Mouse (Mus musculus): Measurements from ENCODE around the gene Cnih3. TPM values are rescaled to one million over a fixed set of nuclear protein-coding genes. Genes with fewer than 3 reads are reported as not detected.
A peak's percentile ranks its signal among the peaks of the same experiment; 100 is the strongest.

Cnih3 gene
- polyA plus RNA-seq, 1 experiment from 2014 or later, result 1.1 TPM

DNA sequence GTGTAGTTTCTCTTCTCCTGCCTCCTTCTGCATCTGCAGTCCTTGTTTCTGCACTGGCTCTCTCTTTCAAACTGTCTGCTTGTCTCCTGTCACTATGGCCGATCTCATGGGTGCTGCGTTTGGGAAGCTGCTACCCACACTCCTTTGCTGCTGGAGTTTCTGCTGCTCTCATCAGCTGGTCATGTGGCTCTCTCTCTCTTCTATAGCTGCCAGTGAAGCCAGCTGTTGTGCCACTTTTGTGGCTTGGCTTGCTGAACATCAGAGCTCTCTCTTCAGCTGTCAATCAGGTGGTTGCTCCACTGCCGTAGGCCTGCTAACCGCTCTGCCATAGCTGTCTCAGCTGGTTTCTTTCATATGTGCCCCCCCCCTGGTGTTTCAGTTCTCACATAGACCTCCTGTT, 17.0 kb upstream of the Cnih3 start:
- no peak for DNase-seq (ENCODE audit: low spot score)
- no peaks in the 10 kb centered on the region for H3K27me3 ChIP-seq (ENCODE audit: control insufficient read depth, insufficient read depth, low read length)
- WGBS, result 79% methylated on average over 4 of the region's 4 CpGs
- no peaks in the 10 kb centered on the region for H3K4me1 ChIP-seq (replicated peaks; ENCODE audit: control insufficient read depth, insufficient read depth, low read length)
- no peak overlapping the region for H3K4me2 ChIP-seq (replicated peaks; ENCODE audit: low read depth, low read length)
- H3K4me3 ChIP-seq (ENCODE audit: low read depth, low read length), result no peak overlapping the region
- H3K9ac ChIP-seq (ENCODE audit: low read depth, low read length), result no peak overlapping the region
- no peaks in the 10 kb centered on the region for H3K9me3 ChIP-seq (ENCODE audit: control insufficient read depth, low read length)
- no peak overlapping the region for H3K27ac ChIP-seq (ENCODE audit: low read depth, low read length)
- H3K36me3 ChIP-seq (ENCODE audit: control insufficient read depth, insufficient read depth, low read length), result no peaks in the 10 kb centered on the region
- ATAC-seq (ENCODE audit: low FRiP score), result no peak

- WGBS, result 91% methylated on average over 6 of the region's 6 CpGs
- H3K27me3 ChIP-seq (ENCODE audit: control insufficient read depth, insufficient read depth, low read length), result no peaks in the 10 kb centered on the region
- ATAC-seq (ENCODE audit: low FRiP score) (no peak), DNase-seq (ENCODE audit: low spot score) (no peak)
- no peak overlapping the region for H3K27ac ChIP-seq (ENCODE audit: low read depth, low read length)
- no peak overlapping the region for H3K9ac ChIP-seq (ENCODE audit: low read depth, low read length)
- no peak overlapping the region for H3K4me2 ChIP-seq (replicated peaks; ENCODE audit: low read depth, low read length)
- no peaks in the 10 kb centered on the region for H3K4me1 ChIP-seq (replicated peaks; ENCODE audit: control insufficient read depth, insufficient read depth, low read length)
- no peak overlapping the region for H3K4me3 ChIP-seq (ENCODE audit: low read depth, low read length)
- H3K9me3 ChIP-seq (ENCODE audit: control insufficient read depth, low read length), result no peaks in the 10 kb centered on the region
- no peaks in the 10 kb centered on the region for H3K36me3 ChIP-seq (ENCODE audit: control insufficient read depth, insufficient read depth, low read length)
These were observed 15.6 kb upstream of the Cnih3 start for GRCm38 (mm10) chr1:181336857-181337256.

GRCm38 (mm10) chr1:181339106-181339505, 13.3 kb upstream of the Cnih3 start:
- no peak for ATAC-seq (ENCODE audit: low FRiP score)

DNA sequence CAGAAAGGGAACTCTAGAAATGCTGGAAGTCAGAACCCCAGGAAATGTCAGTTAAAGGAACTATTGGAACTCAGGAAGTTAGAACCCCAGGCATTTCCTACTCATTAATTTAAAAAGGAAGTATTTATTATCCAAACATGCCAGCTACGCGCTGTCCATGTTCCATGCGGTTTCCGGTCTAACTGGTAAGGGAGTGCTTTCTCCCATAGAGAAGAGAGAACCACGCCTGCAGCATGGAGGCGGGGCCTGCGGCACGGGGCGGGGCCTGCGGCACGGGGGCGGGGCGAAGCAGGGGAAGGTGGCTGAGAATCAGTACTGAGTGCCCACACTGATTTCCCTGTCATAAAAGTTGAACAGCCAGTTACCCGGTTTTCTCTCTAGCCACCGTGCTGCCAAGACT, 6.9 kb upstream of the Cnih3 start:
- Histone ChIP-seq H3K27ac (ENCODE audit: low read depth, low read length) (no peak overlapping the region), H3K4me1 (replicated peaks; ENCODE audit: control insufficient read depth, insufficient read depth, low read length) (no peaks in the 10 kb centered on the region), H3K9me3 (ENCODE audit: control insufficient read depth, low read length) (no peaks in the 10 kb centered on the region), H3K4me3 (ENCODE audit: low read depth, low read length) (no peak overlapping the region), H3K27me3 (ENCODE audit: control insufficient read depth, insufficient read depth, low read length) (0 out of 2 replicates have a peak, but pooled peaks cover 2% of the 10 kb centered on the region), H3K4me2 (replicated peaks; ENCODE audit: low read depth, low read length) (no peak overlapping the region), H3K36me3 (ENCODE audit: control insufficient read depth, insufficient read depth, low read length) (no peaks in the 10 kb centered on the region), H3K9ac (ENCODE audit: low read depth, low read length) (no peak overlapping the region)
- 32% methylated on average over 15 of the region's 15 CpGs for WGBS
- DNase-seq (ENCODE audit: low spot score) (peak; percentile 12), ATAC-seq (ENCODE audit: low FRiP score) (no peak)

More at GRCm38 (mm10) chr1:181339106-181339505, 13.3 kb upstream of the Cnih3 start:
- 82% methylated on average over 6 of the region's 6 CpGs for WGBS
- Histone ChIP-seq H3K4me3 (ENCODE audit: low read depth, low read length) (no peak overlapping the region), H3K36me3 (ENCODE audit: control insufficient read depth, insufficient read depth, low read length) (no peaks in the 10 kb centered on the region), H3K4me2 (replicated peaks; ENCODE audit: low read depth, low read length) (no peak overlapping the region), H3K4me1 (replicated peaks; ENCODE audit: control insufficient read depth, insufficient read depth, low read length) (no peaks in the 10 kb centered on the region), H3K9ac (ENCODE audit: low read depth, low read length) (no peak overlapping the region), H3K9me3 (ENCODE audit: control insufficient read depth, low read length) (no peaks in the 10 kb centered on the region), H3K27me3 (ENCODE audit: control insufficient read depth, insufficient read depth, low read length) (no peaks in the 10 kb centered on the region), H3K27ac (ENCODE audit: low read depth, low read length) (no peak overlapping the region)
- DNase-seq (ENCODE audit: low spot score), result no peak

DNA sequence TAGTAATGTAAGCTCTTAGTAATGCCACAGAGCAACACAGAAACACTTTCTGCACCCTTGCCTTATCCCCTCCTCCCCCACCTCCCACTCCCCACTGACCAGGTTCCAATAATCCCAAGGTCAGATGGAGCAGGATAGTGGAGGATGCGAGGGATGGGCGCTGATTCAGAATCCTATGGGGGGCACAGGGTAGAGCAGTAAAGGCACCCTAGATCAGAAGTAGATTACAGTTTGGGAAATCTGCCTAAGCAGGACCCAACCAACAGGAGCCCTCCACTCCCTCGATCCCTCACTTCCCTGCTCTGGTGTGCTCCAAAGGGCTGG, 423 bp upstream of the Cnih3 start:
- WGBS, result 8% methylated on average over 3 of the region's 3 CpGs
- H3K4me1 ChIP-seq (replicated peaks; ENCODE audit: control insufficient read depth, insufficient read depth, low read length), result peaks cover 7% of the 10 kb centered on the region
- peak overlapping the region; percentile 59; the same call in 1 of the 2 replicates for H3K9ac ChIP-seq (ENCODE audit: low read depth, low read length)
- H3K36me3 ChIP-seq (ENCODE audit: control insufficient read depth, insufficient read depth, low read length), result no peaks in the 10 kb centered on the region
- H3K4me3 ChIP-seq (ENCODE audit: low read depth, low read length), result peak overlapping the region; percentile 53
- no peak overlapping the region for H3K27ac ChIP-seq (ENCODE audit: low read depth, low read length)
- DNase-seq (ENCODE audit: low spot score) (no peak), ATAC-seq (ENCODE audit: low FRiP score) (no peak; the same call in 1 of the 2 replicates)
- no peaks in the 10 kb centered on the region for H3K9me3 ChIP-seq (ENCODE audit: control insufficient read depth, low read length)
- H3K4me2 ChIP-seq (replicated peaks; ENCODE audit: low read depth, low read length), result peak overlapping the region; percentile 94
- H3K27me3 ChIP-seq (ENCODE audit: control insufficient read depth, insufficient read depth, low read length), result peaks cover 29% of the 10 kb centered on the region

- H3K9me3 ChIP-seq (ENCODE audit: control insufficient read depth, low read length), result no peaks in the 10 kb centered on the region
- H3K27me3 ChIP-seq (ENCODE audit: control insufficient read depth, insufficient read depth, low read length), result peaks cover 29% of the 10 kb centered on the region
- peak; percentile 25 for DNase-seq (ENCODE audit: low spot score)
- peak; percentile 38; the same call in 1 of the 2 replicates for ATAC-seq (ENCODE audit: low FRiP score)
- peak overlapping the region; percentile 94 for H3K4me2 ChIP-seq (replicated peaks; ENCODE audit: low read depth, low read length)
- peak overlapping the region; percentile 53 for H3K4me3 ChIP-seq (ENCODE audit: low read depth, low read length)
- WGBS, result 3% methylated on average over 33 of the region's 33 CpGs
- H3K27ac ChIP-seq (ENCODE audit: low read depth, low read length), result no peak overlapping the region
- no peaks in the 10 kb centered on the region for H3K36me3 ChIP-seq (ENCODE audit: control insufficient read depth, insufficient read depth, low read length)
- peak overlapping the region; percentile 59 for H3K9ac ChIP-seq (ENCODE audit: low read depth, low read length)
- H3K4me1 ChIP-seq (replicated peaks; ENCODE audit: control insufficient read depth, insufficient read depth, low read length), result peaks cover 7% of the 10 kb centered on the region
These were observed 1.0 kb downstream of the Cnih3 start for GRCm38 (mm10) chr1:181353200-181354097.

GRCm38 (mm10) chr1:181355683-181356082, 3.3 kb downstream of the Cnih3 start:
- Histone ChIP-seq H3K27ac (ENCODE audit: low read depth, low read length) (no peak overlapping the region), H3K36me3 (ENCODE audit: control insufficient read depth, insufficient read depth, low read length) (no peaks in the 10 kb centered on the region), H3K4me2 (replicated peaks; ENCODE audit: low read depth, low read length) (no peak overlapping the region), H3K9ac (ENCODE audit: low read depth, low read length) (no peak overlapping the region), H3K4me1 (replicated peaks; ENCODE audit: control insufficient read depth, insufficient read depth, low read length) (peaks cover 7% of the 10 kb centered on the region), H3K27me3 (ENCODE audit: control insufficient read depth, insufficient read depth, low read length) (peaks cover 29% of the 10 kb centered on the region), H3K9me3 (ENCODE audit: control insufficient read depth, low read length) (no peaks in the 10 kb centered on the region), H3K4me3 (ENCODE audit: low read depth, low read length) (no peak overlapping the region)
- ATAC-seq (ENCODE audit: low FRiP score), result no peak
- WGBS, result 85% methylated on average over 5 of the region's 5 CpGs
- no peak for DNase-seq (ENCODE audit: low spot score)

- 51% methylated on average over 2 of the region's 2 CpGs for WGBS
- no peaks in the 10 kb centered on the region for H3K9me3 ChIP-seq (ENCODE audit: control insufficient read depth, low read length)
- no peak overlapping the region for H3K9ac ChIP-seq (ENCODE audit: low read depth, low read length)
- DNase-seq (ENCODE audit: low spot score) (no peak), ATAC-seq (ENCODE audit: low FRiP score) (no peak)
- peaks cover 4% of the 10 kb centered on the region for H3K4me1 ChIP-seq (replicated peaks; ENCODE audit: control insufficient read depth, insufficient read depth, low read length)
- no peak overlapping the region for H3K27ac ChIP-seq (ENCODE audit: low read depth, low read length)
- H3K27me3 ChIP-seq (ENCODE audit: control insufficient read depth, insufficient read depth, low read length), result peaks cover 16% of the 10 kb centered on the region
- no peaks in the 10 kb centered on the region for H3K36me3 ChIP-seq (ENCODE audit: control insufficient read depth, insufficient read depth, low read length)
- H3K4me3 ChIP-seq (ENCODE audit: low read depth, low read length), result no peak overlapping the region
- H3K4me2 ChIP-seq (replicated peaks; ENCODE audit: low read depth, low read length), result no peak overlapping the region
These were observed 5.4 kb downstream of the Cnih3 start for GRCm38 (mm10) chr1:181357870-181358269.

GRCm38 (mm10) chr1:181358526-181358925, 6.1 kb downstream of the Cnih3 start:
- Histone ChIP-seq H3K9me3 (ENCODE audit: control insufficient read depth, low read length) (no peaks in the 10 kb centered on the region), H3K9ac (ENCODE audit: low read depth, low read length) (no peak overlapping the region), H3K4me2 (replicated peaks; ENCODE audit: low read depth, low read length) (no peak overlapping the region), H3K27me3 (ENCODE audit: control insufficient read depth, insufficient read depth, low read length) (peaks cover 9% of the 10 kb centered on the region), H3K27ac (ENCODE audit: low read depth, low read length) (no peak overlapping the region), H3K4me3 (ENCODE audit: low read depth, low read length) (no peak overlapping the region), H3K4me1 (replicated peaks; ENCODE audit: control insufficient read depth, insufficient read depth, low read length) (peaks cover 2% of the 10 kb centered on the region; the same call in 1 of the 2 replicates), H3K36me3 (ENCODE audit: control insufficient read depth, insufficient read depth, low read length) (no peaks in the 10 kb centered on the region)
- ATAC-seq (ENCODE audit: low FRiP score) (no peak), DNase-seq (ENCODE audit: low spot score) (no peak)
- 68% methylated on average over 7 of the region's 7 CpGs for WGBS

All from hindbrain, embryonic 11.5 days (tissue).